Mouse (Mus musculus): ENCODE measurements around the gene Mrpl36.

The Mrpl36 gene

GRCm38 (mm10) chr13:73327827-73328698 is at the start of gene Mrpl36, which contains the start of gene Ndufs6:
Gene Mrpl36 (plus strand): TSS chr13:73328513.
Gene Ndufs6 (minus strand): TSS chr13:73328542.
- peak; percentile 85 for DNase-seq (ENCODE audit: low read depth)

- DNase-seq (ENCODE audit: low read depth) = no peak
Measured at GRCm38 (mm10) chr13:73279196-73279595, 49.1 kb upstream of the Mrpl36 start.

- DNase-seq (ENCODE audit: low read depth) = no peak
Measured at GRCm38 (mm10) chr13:73282407-73282806, 45.9 kb upstream of the Mrpl36 start.

- DNase-seq (ENCODE audit: low read depth) = no peak
Measured at GRCm38 (mm10) chr13:73283534-73283933, 44.8 kb upstream of the Mrpl36 start.

- no peak for DNase-seq (ENCODE audit: low read depth)
Measured at GRCm38 (mm10) chr13:73290206-73290605, 38.1 kb upstream of the Mrpl36 start.

- DNase-seq (ENCODE audit: low read depth) = no peak
Measured at GRCm38 (mm10) chr13:73291102-73291501, 37.2 kb upstream of the Mrpl36 start.

- no peak for DNase-seq (ENCODE audit: low read depth)
Measured at GRCm38 (mm10) chr13:73298717-73299116, 29.6 kb upstream of the Mrpl36 start.

GRCm38 (mm10) chr13:73299322-73299721 is 29.0 kb upstream of the Mrpl36 start:
- no peak for DNase-seq (ENCODE audit: low read depth)

- DNase-seq (ENCODE audit: low read depth) = no peak
Measured at GRCm38 (mm10) chr13:73304729-73305128, 23.6 kb upstream of the Mrpl36 start.

- no peak for DNase-seq (ENCODE audit: low read depth)
Measured at GRCm38 (mm10) chr13:73305398-73306084, 22.8 kb upstream of the Mrpl36 start.

- no peak for DNase-seq (ENCODE audit: low read depth)
Measured at GRCm38 (mm10) chr13:73306085-73306410, 22.3 kb upstream of the Mrpl36 start.

GRCm38 (mm10) chr13:73306430-73306829 is 21.9 kb upstream of the Mrpl36 start:
- no peak for DNase-seq (ENCODE audit: low read depth)

GRCm38 (mm10) chr13:73310183-73310929 is 18.0 kb upstream of the Mrpl36 start:
- DNase-seq (ENCODE audit: low read depth) = no peak

- DNase-seq (ENCODE audit: low read depth) = no peak
Measured at GRCm38 (mm10) chr13:73320048-73320447, 8.3 kb upstream of the Mrpl36 start.

GRCm38 (mm10) chr13:73322626-73323025 is 5.7 kb upstream of the Mrpl36 start:
- no peak for DNase-seq (ENCODE audit: low read depth)

GRCm38 (mm10) chr13:73323406-73323805 is 4.9 kb upstream of the Mrpl36 start:
- DNase-seq (ENCODE audit: low read depth) = no peak

- DNase-seq (ENCODE audit: low read depth) = peak; percentile 83
Measured at GRCm38 (mm10) chr13:73330844-73331501, 2.7 kb downstream of the Mrpl36 start.

GRCm38 (mm10) chr13:73331736-73332135 is 3.4 kb downstream of the Mrpl36 start:
- DNase-seq (ENCODE audit: low read depth) = no peak

- no peak for DNase-seq (ENCODE audit: low read depth)
Measured at GRCm38 (mm10) chr13:73336753-73337152, 8.4 kb downstream of the Mrpl36 start.

- DNase-seq (ENCODE audit: low read depth) = no peak
Measured at GRCm38 (mm10) chr13:73345102-73345890, 17.0 kb downstream of the Mrpl36 start.

- DNase-seq (ENCODE audit: low read depth) = no peak
Measured at GRCm38 (mm10) chr13:73346131-73346530, 17.8 kb downstream of the Mrpl36 start.

All from fibroblast of lung, adult 2 months (primary cell).